Mouse (Mus musculus): ENCODE measurements around the gene Pgap3. TPM values are rescaled to one million over a fixed set of nuclear protein-coding genes. Genes with fewer than 3 reads are reported as not detected.
A peak's percentile ranks its signal among the peaks of the same experiment; 100 is the strongest.

Pgap3 gene
- 13.7 and 16.8 TPM in 2 replicates for polyA plus RNA-seq (2015; fragmentation: Nextera tagmentation; extraction: Ambion mirVana)

GRCm38 (mm10) chr11:98400161-98400726, at the start of gene Pgap3:
Gene Pgap3 (minus strand): TSS chr11:98400490.
- H3K9me3 ChIP-seq (replicated peaks), result no peaks in the 10 kb centered on the region
- WGBS, result under 1% methylated on average over 40 of the region's 40 CpGs
- peak within 1 kb of the TSS; percentile 63 for H3K4me2 ChIP-seq (replicated peaks)
- peak within 1 kb of the TSS; percentile 96 for H3K27ac ChIP-seq (replicated peaks)
- peak; percentile 90 for ATAC-seq (ENCODE audit: insufficient number of reproducible peaks, low FRiP score, low TSS enrichment, low read depth)
- H3K9ac ChIP-seq, result peak within 1 kb of the TSS; percentile 60; the same call in 1 of the 2 replicates
- H3K27me3 ChIP-seq, result no peaks in the 10 kb centered on the region; the same call in 1 of the 2 replicates
- no peaks in the 10 kb centered on the region for H3K36me3 ChIP-seq
- peaks cover 14% of the 10 kb centered on the region for H3K4me1 ChIP-seq
- H3K4me3 ChIP-seq (replicated peaks), result peak within 1 kb of the TSS; percentile 70

- H3K9me3 ChIP-seq (replicated peaks), result no peaks in the 10 kb centered on the region
- WGBS, result 79% methylated on average over 3 of the region's 3 CpGs
- H3K4me2 ChIP-seq (replicated peaks), result no peak overlapping the region
- no peak overlapping the region for H3K27ac ChIP-seq (replicated peaks)
- no peak overlapping the region for H3K4me3 ChIP-seq (replicated peaks)
- H3K27me3 ChIP-seq, result peaks cover 35% of the 10 kb centered on the region
- no peak for ATAC-seq (ENCODE audit: insufficient number of reproducible peaks, low FRiP score, low TSS enrichment, low read depth)
- H3K36me3 ChIP-seq, result no peaks in the 10 kb centered on the region
- no peak overlapping the region for H3K9ac ChIP-seq
- peaks cover 16% of the 10 kb centered on the region for H3K4me1 ChIP-seq
Observed at GRCm38 (mm10) chr11:98449419-98449818, 49.1 kb upstream of the Pgap3 start.

- Histone ChIP-seq H3K27me3 (peaks cover 35% of the 10 kb centered on the region), H3K9ac (no peak overlapping the region), H3K4me2 (replicated peaks) (peak overlapping the region; percentile 39), H3K36me3 (no peaks in the 10 kb centered on the region), H3K4me1 (peaks cover 16% of the 10 kb centered on the region), H3K27ac (replicated peaks) (0 out of 2 replicates have a peak overlapping the region, but pooled peaks have one; percentile 44), H3K4me3 (replicated peaks) (peak overlapping the region; percentile 42), H3K9me3 (replicated peaks) (no peaks in the 10 kb centered on the region)
- no peak for ATAC-seq (ENCODE audit: insufficient number of reproducible peaks, low FRiP score, low TSS enrichment, low read depth)
- WGBS, result 30% methylated on average over 13 of the region's 13 CpGs
Observed at GRCm38 (mm10) chr11:98448191-98448790, 48.0 kb upstream of the Pgap3 start.

- ATAC-seq (ENCODE audit: insufficient number of reproducible peaks, low FRiP score, low TSS enrichment, low read depth), result no peak
- no peak overlapping the region for H3K9ac ChIP-seq
- H3K36me3 ChIP-seq, result no peaks in the 10 kb centered on the region
- H3K4me3 ChIP-seq (replicated peaks), result peak overlapping the region; percentile 42
- peak overlapping the region; percentile 39 for H3K4me2 ChIP-seq (replicated peaks)
- no peaks in the 10 kb centered on the region for H3K9me3 ChIP-seq (replicated peaks)
- WGBS, result 14% methylated on average over 7 of the region's 7 CpGs
- H3K27me3 ChIP-seq, result peaks cover 35% of the 10 kb centered on the region
- H3K4me1 ChIP-seq, result peaks cover 16% of the 10 kb centered on the region
- H3K27ac ChIP-seq (replicated peaks), result 0 out of 2 replicates have a peak overlapping the region, but pooled peaks have one; percentile 44
Observed at GRCm38 (mm10) chr11:98447475-98447834, 47.2 kb upstream of the Pgap3 start.

- Histone ChIP-seq H3K9ac (no peak overlapping the region; the same call in 1 of the 2 replicates), H3K9me3 (replicated peaks) (no peaks in the 10 kb centered on the region), H3K4me3 (replicated peaks) (peak overlapping the region; percentile 42), H3K36me3 (no peaks in the 10 kb centered on the region), H3K4me2 (replicated peaks) (peak overlapping the region; percentile 39), H3K4me1 (peaks cover 16% of the 10 kb centered on the region), H3K27ac (replicated peaks) (peak overlapping the region; percentile 44), H3K27me3 (peaks cover 35% of the 10 kb centered on the region)
- peak; percentile 61 for ATAC-seq (ENCODE audit: insufficient number of reproducible peaks, low FRiP score, low TSS enrichment, low read depth)
- WGBS, result 2% methylated on average over 32 of the region's 33 CpGs
Observed at GRCm38 (mm10) chr11:98446562-98447474, 46.5 kb upstream of the Pgap3 start.

- Histone ChIP-seq H3K27me3 (peaks cover 35% of the 10 kb centered on the region), H3K27ac (replicated peaks) (peak within 1 kb of the TSS; percentile 44), H3K4me1 (peaks cover 16% of the 10 kb centered on the region), H3K4me3 (replicated peaks) (peak within 1 kb of the TSS; percentile 42), H3K4me2 (replicated peaks) (peak within 1 kb of the TSS; percentile 39), H3K36me3 (no peaks in the 10 kb centered on the region), H3K9ac (no peak within 1 kb of the TSS; the same call in 1 of the 2 replicates), H3K9me3 (replicated peaks) (no peaks in the 10 kb centered on the region)
- no peak for ATAC-seq (ENCODE audit: insufficient number of reproducible peaks, low FRiP score, low TSS enrichment, low read depth)
- WGBS, result 9% methylated on average over 5 of the region's 5 CpGs
Observed at GRCm38 (mm10) chr11:98446213-98446561, 45.9 kb upstream of the Pgap3 start, which contains the start of gene Grb7. Gene Grb7 (plus strand): TSS chr11:98446394.

- Histone ChIP-seq H3K9ac (no peak overlapping the region), H3K9me3 (replicated peaks) (no peaks in the 10 kb centered on the region), H3K27ac (replicated peaks) (peak overlapping the region; percentile 28; the same call in 1 of the 2 replicates), H3K36me3 (no peaks in the 10 kb centered on the region), H3K4me1 (peaks cover 16% of the 10 kb centered on the region), H3K4me2 (replicated peaks) (no peak overlapping the region), H3K4me3 (replicated peaks) (no peak overlapping the region), H3K27me3 (peaks cover 32% of the 10 kb centered on the region)
- ATAC-seq (ENCODE audit: insufficient number of reproducible peaks, low FRiP score, low TSS enrichment, low read depth), result no peak
- 31% methylated on average over 4 of the region's 4 CpGs for WGBS
Observed at GRCm38 (mm10) chr11:98445679-98446078, 45.4 kb upstream of the Pgap3 start.

GRCm38 (mm10) chr11:98445238-98445637, 44.9 kb upstream of the Pgap3 start:
- Histone ChIP-seq H3K9ac (no peak overlapping the region), H3K4me1 (peaks cover 16% of the 10 kb centered on the region), H3K4me2 (replicated peaks) (no peak overlapping the region), H3K27ac (replicated peaks) (peak overlapping the region; percentile 28; the same call in 1 of the 2 replicates), H3K27me3 (peaks cover 32% of the 10 kb centered on the region), H3K4me3 (replicated peaks) (no peak overlapping the region), H3K36me3 (no peaks in the 10 kb centered on the region), H3K9me3 (replicated peaks) (no peaks in the 10 kb centered on the region)
- WGBS, result 39% methylated on average over 1 of the region's 1 CpGs
- no peak for ATAC-seq (ENCODE audit: insufficient number of reproducible peaks, low FRiP score, low TSS enrichment, low read depth)

- ATAC-seq (ENCODE audit: insufficient number of reproducible peaks, low FRiP score, low TSS enrichment, low read depth), result no peak
- H3K4me3 ChIP-seq (replicated peaks), result no peak overlapping the region
- H3K4me2 ChIP-seq (replicated peaks), result no peak overlapping the region
- no peak overlapping the region for H3K27ac ChIP-seq (replicated peaks)
- H3K36me3 ChIP-seq, result no peaks in the 10 kb centered on the region
- H3K4me1 ChIP-seq, result peaks cover 16% of the 10 kb centered on the region
- H3K9ac ChIP-seq, result no peak overlapping the region
- no peaks in the 10 kb centered on the region for H3K9me3 ChIP-seq (replicated peaks)
- H3K27me3 ChIP-seq, result peaks cover 27% of the 10 kb centered on the region
- 97% methylated on average over 1 of the region's 1 CpGs for WGBS
Observed at GRCm38 (mm10) chr11:98443688-98444087, 43.4 kb upstream of the Pgap3 start.

- peak within 1 kb of the TSS; percentile 50 for H3K9ac ChIP-seq
- WGBS, result 1% methylated on average over 43 of the region's 43 CpGs
- H3K27ac ChIP-seq (replicated peaks), result peak within 1 kb of the TSS; percentile 84
- no peaks in the 10 kb centered on the region for H3K27me3 ChIP-seq
- peak within 1 kb of the TSS; percentile 82 for H3K4me2 ChIP-seq (replicated peaks)
- ATAC-seq (ENCODE audit: insufficient number of reproducible peaks, low FRiP score, low TSS enrichment, low read depth), result peak; percentile 90
- H3K36me3 ChIP-seq, result peaks cover 33% of the 10 kb centered on the region
- peak within 1 kb of the TSS; percentile 80 for H3K4me3 ChIP-seq (replicated peaks)
- peaks cover 9% of the 10 kb centered on the region for H3K4me1 ChIP-seq
- no peaks in the 10 kb centered on the region for H3K9me3 ChIP-seq (replicated peaks)
Observed at GRCm38 (mm10) chr11:98438331-98439158, 38.3 kb upstream of the Pgap3 start, which contains the start of gene Mien1. Gene Mien1 (minus strand): TSS chr11:98438991.
